Mouse (Mus musculus): ENCODE measurements around the gene Cir1. TPM values are rescaled to one million over a fixed set of nuclear protein-coding genes. Genes with fewer than 3 reads are reported as not detected.

The Cir1 gene
- 22.7 and 27.6 TPM in 2 replicates for total RNA-seq (2021)
- long read RNA-seq, partial matches to known transcripts, result 6 of 22 reads
- long read RNA-seq, other reads (novel, unspliced or antisense), result 16 of 22 reads

DNA sequence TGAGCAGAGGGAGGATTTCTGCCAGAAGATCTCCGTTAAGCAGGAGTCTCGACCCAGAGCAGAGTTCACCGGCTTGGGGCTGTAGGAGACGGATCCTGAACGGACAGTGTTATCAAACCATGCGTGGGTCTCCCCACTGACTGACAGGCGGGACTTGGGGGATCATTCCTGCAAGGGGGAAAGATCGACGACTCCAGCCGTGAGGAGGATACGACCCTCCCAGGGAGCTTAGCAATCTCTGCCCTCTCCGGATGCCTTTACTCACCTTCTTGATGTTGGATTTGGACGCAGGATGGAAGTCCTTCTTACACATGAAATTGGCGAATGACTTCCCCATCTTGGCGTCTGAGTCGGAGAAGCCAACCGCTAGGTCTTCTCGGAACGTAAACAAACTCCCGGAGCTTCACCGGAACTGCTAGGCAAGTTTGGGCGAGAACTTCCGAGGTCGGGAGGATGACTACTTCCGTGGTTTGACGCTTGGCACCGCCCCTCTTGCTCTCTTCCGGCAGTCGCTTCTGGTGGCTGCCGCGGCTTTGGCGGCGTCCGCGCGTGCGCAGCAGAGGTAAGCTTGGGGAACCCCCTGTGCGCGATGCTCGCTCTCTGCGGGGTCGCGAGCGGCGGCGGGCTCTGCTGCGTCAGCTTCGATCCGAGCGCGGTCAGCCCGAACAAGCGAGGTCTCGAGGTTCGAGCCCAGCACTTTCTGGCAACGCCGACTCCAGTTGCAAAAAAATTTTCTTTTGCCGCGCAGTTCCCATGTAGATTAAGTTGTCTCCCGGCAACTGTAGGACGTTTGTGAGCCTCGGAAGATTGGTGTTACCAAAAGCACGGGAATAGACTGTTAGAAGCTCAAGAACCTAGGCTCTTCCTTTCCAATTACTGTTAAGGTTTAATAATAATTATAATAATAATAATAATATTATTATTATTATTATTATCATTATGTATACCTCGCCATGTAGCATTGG is at the start of gene Cir1, which contains the start of gene Scrn3:
Gene Cir1, minus strand, starts transcription at position 550 of the 965 bp plus-strand sequence.
Gene Scrn3, plus strand, starts transcription at position 450 of the 965 bp plus-strand sequence.
- DNase-seq, result peak; percentile 94

DNA sequence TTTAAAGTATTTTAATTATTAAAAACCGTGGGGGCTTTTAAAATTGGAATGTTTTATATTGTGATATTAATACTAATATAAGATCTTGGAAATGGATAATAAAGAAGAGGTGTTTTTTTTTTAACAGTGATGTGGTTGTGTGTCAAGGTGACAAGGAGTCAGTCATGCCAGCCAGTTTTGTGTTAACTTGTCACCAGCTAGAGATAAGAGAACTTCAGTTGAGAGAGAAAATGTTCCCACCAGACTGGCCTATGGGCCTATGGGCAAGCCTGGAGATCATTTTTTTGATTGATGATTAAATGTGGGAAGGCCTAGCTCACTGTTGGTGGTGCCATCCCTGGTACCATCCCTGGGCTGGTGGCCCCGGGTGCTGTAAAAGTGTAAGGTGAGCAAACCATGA is 48.0 kb upstream of the Cir1 start:
- no peak for DNase-seq

DNA sequence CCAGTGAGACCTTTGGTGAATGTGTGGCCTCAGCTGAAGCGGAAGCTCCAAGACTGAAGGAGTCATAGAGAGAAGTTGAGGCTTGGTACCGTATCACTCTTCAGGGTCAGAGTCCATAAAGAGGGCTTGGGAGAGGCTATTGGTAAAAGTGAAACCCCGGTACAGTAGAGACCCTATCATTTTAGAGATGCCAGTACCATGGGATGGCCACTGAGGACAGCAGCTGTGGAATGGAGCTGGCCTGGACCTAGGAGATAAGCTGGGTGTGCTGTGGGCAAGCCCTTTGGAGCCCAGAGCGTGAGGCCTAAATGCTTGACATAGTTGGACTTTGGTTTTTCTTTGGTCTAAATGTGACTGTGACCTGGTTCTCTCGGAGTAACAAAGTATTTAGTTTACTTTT is 47.4 kb upstream of the Cir1 start:
- no peak for DNase-seq

DNA sequence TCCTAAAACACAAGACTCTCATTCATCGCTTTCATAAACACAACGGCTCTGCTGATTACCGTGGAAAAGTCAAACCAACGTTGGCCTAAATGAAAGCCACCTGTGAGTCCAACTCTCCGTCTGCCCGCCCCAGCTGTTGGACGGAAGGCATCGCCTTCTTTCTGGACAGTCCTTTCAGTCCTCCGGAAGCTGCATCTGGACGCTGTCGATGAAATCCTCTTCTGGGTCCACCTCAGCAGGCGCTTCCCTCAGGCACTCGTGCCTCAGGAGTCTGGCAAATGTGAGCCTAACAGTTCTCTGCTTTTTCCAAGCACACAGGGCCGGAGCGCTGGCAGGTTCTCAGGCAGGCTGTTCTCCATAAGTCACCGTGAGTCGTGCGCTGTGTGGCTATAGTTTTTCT is 44.5 kb upstream of the Cir1 start:
- DNase-seq, result no peak

DNA sequence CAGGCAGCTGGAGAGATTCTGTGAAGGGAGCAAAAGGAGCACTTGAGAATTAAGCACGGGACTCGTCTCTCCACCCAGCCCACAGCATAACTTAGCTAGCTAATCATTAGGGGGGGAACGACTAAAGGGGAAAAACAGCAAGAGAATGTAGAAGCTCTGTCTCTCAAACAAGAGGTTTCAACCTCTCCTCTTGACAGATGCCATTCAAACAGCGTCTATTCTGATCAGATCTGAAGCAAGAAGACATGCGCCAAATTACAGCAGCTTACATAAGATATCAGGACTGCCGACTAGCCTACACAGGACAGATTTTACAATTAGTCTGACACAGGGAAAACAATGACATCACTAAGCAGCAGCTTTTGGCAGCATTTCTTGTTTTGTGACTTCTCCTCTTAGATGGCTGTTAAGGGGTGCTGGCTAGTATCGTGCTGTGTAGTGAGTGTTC is 39.5 kb upstream of the Cir1 start:
- DNase-seq, result no peak

DNA sequence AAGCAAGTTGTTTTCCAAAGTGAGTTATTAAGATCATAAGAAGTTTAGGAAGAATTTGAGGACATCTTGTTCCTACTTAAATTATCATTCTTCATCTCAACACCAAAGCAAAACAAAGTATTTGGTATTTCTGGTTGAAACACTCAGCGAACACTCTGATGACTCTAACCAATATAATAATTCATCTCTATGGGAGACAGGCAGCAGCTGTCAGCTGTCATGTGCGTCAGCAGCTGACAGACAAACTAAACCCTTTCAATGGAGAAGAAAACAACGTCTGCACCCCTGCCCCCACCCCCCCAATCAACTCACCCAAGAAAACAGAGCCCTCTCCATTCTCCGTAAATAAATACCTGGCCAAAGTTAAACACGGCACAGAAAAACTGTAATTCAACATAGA is 39.0 kb upstream of the Cir1 start:
- no peak for DNase-seq

DNA sequence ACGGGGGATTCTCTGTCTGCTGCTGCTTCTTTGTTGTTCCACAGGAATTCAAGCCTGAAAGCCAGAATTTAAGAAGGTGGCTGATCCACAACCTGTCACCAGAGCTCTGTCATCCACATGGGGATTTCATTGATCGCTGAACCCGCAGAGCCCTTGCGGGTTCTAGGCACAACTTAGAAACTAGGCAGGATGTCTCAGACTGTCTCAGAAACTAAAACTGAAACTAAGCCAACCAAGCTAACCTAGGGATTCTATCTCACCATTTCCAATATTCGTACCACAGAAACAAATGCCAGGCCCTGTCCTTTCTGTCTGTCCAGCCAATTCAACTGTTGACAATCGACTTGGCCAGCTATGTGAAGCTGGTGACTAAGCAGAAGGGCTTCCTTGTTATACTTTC is 35.7 kb upstream of the Cir1 start:
- no peak for DNase-seq

DNA sequence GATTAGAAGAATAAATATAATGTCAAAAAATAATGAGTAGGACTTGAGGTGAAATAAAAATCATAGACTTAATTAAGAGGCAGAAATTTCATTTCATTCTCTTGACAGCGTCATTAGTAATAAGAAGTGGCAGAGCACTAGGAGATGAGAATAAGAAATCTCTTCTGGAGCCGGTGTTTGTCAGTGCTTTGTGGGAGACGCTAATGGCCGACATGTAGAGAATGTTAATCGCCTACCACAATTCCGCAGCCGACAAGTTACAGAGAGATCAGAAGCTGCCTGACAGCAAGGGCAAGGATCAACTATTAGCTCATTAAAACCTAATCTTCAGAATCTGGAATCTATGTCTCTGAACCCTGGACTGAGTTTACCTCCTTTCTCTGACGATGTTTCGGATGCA is 35.3 kb upstream of the Cir1 start:
- no peak for DNase-seq

DNA sequence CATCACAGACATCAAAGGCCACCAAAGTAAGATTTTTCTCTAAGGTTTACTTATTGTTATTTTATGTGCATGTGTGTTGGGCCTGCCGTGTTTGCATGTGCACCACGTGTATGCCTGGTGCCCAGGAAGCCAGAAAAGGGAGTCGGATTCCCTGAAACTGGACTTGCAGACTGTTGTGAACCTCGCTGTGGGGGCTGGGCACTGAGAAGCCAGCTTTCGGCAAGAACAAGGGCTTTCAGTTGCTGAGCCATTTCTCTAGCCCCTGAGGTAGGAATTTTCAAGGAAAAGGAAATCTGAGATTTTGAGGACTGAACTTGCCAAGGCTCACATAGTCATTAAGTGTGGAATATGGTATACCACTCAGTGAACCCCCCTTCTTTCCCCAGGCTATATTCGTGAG is 34.6 kb upstream of the Cir1 start:
- DNase-seq, result no peak

DNA sequence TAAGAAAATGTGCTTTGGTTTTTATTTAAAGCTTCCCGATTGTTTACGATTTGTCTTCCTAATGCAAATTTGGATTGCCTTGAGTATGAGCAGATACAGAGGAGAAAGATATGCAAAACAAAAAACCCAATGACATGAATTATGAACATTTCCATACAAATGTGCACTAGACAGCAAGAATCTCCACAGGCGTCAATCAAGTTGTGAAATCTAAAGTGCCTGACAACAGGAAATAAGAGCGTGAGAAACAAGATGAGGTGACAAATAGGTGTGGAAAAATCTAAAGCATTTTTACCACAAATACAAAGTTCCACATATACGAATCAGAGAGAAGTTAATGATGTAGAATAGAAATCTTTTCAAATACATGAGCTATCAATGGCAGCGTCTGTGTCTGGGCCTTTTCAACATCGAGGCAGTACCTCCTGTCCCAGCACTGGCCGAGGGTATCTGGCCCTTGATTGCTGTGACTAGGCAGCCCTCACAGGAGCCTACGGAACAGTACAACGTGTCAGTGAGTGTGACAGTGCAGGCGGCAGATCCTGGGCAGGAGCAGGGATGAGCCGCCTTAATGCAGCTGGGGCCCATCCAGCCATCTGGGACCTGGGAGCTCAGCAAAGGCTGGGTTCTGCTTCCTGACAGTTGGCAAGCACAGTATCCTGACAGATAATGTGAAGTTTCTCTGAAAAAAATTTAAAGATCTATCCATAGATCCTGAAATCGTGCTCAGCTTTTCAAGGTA is 34.0 kb upstream of the Cir1 start:
- DNase-seq, result no peak

DNA sequence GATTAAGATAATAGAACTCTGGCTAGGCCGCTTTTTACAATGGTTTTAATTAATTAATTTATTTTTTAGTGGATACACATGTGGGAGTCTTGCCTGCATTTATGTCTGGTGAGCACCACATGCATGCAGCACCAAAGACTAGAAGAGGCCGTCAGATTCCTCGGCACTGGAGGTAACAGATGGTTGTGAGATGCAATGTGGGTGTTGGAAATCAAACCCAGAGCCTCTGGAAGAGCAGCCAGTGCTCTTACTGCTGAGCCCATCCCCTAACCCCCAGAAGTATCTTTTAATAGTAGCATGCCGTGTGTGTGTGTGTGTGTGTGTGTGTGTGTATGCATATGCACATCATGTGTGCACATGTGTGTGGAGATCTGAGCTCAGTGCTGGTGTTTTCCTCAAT is 32.7 kb upstream of the Cir1 start:
- no peak for DNase-seq

DNA sequence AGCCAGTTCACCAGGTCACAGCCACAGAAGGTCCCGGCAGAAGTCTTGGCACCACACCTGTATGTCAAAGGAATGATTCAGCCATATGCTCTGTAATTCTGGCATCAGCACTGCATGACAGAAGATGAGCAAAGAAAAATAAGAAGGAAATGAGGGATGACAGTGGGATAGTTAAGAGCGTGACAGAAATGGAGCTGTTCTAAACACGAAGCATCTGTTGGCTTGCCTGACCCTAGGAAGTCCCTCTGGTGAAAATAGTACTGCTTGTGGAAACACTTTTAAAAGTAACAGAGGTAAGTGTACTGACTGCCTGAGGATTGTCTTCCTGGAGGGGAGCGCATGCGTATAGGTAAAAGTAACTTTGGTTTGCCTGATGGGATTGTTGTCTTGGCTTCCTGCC is 31.2 kb upstream of the Cir1 start:
- DNase-seq, result no peak

DNA sequence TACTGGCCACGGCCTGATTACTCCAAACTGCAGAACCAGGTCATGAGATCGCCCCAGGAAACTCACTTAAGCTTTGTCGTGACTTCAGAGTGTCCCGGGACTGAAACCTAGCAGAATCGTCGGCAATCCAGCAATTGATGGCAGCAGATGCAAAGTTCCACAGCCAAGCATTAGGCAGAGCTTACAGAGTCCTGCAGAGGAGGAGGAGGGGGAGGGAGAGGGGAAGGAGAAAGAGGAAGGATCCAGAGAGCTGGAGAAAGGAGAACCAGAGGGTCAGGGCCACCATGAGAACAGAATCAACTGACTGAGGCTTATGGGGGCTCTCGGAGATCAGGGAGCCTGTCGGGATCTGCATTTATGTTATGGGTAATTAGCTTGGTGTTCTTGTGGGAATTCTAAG is 25.9 kb upstream of the Cir1 start:
- DNase-seq, result no peak

DNA sequence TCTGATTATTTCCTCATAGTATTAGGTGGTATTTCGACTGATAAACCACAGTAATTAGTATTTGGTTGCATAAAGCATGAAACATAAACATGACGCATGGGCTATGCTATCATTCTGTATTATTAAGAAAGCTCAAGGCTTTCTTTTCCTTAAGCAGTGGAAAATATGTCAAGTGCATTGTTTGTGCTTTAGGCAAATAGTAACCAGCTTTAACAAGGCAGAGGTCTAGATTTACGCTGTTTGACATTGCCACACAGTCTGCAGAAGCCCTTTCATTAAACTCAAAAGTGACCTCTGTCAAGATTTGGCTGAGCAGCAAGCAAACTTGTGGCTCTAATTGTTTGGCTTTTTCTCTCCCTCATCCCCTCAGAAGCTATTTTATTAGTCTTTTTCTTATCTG is 23.4 kb upstream of the Cir1 start:
- DNase-seq, result no peak

DNA sequence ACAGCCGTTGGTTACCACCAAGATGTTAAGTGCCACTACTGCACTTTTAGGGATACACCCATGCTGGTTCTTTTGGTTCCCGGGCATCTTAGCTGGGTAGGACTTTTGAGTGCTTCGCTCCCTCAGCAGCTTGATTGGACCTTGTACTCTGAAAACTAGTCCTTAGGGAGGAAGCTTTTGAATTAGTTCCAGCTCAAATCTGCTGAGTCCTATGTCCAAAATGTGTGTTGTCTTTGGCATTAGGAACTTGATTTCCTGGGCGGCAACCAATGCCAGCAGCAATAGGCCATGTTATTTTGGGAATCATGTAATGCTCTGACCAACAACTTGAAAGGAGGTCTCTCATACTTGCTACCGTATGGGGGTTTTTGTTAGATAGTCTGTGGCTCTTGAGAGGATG is 13.4 kb upstream of the Cir1 start:
- DNase-seq, result no peak

DNA sequence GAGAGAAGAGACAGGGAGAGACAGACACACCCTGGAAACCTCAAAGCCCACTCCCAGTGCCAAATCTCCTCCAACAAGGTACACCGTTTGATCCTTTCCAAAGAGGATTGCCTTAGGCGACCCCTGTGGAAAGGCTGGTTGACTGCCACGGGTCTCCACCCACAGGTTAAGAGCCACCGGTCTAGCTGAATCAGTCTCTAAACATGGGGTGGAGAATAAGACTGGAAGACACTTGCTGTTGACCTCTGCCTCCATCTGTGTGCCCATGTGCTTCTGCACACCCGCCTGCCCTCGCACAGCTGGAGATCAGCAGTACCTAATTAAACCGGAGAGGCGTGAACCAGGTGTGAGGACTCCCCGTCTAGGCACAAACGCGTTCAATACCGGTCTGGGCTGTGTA is 10.5 kb upstream of the Cir1 start:
- DNase-seq, result no peak

DNA sequence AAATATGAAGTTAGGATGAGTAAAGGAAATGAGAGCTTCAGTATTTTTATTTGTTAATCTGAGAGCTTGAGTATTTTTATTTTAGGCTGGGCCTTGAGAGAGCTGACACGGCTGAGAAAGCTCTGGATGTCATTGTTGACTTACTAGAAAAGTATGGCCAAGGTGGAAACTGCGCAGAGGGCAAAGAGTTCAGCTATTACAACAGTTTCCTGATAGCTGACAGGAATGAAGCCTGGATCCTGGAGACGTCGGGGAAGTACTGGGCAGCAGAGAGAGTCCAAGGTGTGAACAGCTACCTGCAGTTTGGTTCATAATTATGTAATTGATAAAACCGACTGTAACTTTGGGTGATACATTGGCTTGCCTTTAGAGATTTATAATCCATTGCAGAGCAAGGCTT is 6.7 kb upstream of the Cir1 start:
- no peak for DNase-seq

DNA sequence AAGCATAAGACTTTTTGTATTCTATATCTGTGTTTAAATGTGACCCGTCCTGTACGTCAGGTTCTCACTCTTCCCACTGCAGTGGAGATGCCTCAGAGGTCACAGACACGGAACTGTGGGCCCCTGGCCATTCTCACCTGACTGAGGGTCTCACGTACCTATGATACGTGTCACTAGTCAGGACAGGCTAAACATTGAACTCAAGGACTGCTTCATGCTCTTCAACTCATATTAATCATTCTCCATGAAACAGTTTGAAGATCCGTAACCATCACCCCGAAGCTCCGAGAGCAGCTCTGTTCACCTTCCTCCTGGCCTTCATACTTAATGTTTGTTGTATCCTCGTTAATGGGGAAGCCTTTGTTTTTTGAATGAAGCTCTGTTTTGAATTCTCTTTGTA is 4.9 kb upstream of the Cir1 start:
- no peak for DNase-seq

DNA sequence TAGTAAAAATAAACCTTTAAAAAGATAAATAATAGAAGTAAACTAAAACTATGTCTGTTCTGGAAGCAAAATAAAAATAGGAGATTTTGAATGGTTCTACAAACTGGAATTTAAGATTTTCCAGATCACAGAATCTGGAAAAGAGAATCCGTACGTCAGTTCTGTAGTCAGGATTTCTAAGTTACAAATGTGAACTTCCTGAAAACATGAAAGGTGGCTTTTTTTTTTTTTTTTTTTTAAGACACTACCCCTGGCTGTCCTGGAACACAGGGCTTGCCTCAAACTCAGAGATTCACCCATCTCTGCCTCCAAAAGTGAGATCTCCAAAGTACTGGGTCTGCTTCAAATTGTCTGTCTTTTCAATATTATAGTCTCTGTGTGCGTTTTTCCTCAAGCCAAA is 1.8 kb upstream of the Cir1 start:
- DNase-seq, result no peak

DNA sequence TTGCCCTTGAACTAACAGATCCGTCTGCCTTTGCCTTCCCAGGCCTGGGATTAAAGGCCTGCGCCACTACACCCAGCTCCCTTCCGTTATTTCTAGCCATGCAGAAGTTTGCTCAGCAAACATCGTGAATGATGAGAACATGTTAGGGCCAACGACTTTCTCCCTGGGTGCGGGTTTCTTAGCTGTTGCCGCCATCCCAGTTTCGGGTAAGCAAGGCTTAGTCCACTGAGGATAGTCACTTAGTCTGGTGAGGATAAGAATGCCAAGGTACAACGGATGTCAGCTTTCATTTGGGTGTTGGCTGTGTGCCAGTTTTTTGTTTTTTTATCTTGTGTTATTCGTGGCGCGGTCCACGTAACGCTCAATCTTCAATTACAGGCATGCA is 608 bp upstream of the Cir1 start:
- peak; percentile 8 for DNase-seq

DNA sequence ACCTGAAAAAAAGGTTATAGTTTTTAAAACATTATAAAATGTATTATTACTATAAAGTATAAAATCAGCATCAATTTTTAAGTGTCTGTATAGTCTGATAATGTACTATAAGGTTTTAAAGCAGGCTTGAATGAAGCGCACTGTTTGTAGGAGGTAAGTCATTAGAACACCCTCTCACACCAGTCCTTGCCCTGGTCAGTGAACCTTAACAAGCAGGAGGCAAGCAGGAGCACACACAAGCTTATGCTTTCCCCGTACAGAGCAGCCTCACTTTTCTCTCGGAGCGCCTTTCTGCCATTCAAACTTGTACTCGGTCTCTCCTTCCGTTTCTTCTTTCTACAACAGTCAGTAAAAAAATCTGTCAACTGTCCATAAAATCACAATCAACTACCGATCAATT is 6.5 kb downstream of the Cir1 start:
- no peak for DNase-seq

DNA sequence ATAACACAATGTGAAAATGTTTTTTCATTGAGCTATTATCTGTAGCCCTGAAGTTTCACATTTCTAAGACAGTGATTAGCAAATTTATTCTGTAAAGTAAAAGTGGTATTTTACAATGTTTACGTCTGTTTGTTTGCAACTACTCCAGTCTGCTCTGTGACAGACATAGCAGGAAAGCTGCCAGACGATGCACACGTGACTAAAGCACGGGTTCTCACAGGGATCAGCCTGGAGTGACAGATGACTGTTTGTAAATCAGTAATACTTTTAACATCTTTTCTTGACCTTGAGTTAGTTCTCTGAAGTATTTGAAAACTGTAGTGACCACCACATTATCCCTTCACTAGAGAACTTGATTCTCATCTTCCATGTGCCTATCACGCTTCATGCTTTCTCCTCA is 8.0 kb downstream of the Cir1 start:
- DNase-seq, result no peak

DNA sequence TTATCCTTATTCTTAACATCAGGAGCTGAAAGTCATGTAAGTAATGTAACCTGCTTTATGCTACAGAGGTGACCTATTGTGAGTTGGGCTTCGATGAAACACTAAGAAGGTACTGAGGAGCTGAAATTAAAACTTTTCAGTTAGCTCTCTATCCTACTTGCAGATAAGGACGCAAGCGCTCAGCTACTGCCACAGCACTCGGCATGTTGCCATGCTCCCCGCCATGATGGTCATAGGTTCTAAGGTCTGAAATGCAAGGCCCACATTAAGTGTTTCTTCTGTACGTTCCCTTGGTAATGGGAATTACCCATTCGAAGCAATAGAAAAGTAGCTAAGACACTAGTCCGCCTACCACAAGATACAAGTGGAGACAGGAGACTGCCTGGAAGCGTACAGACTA is 9.8 kb downstream of the Cir1 start:
- DNase-seq, result no peak
